16 mouse cellular contexts compared by ENCODE assay signal in genomic region chr6:84864625-84865024, GRCm38 (mm10).
"Had no signal": no experiment of that assay in that cellular context is flagged by ENCODE, and none has a peak within 500 bp of the region (broad histone marks: within the 10 kb centered on the region; RNA-seq: fewer than 3 reads in every experiment).

No protein-coding gene starts in this region.

- H3K27me3 ChIP-seq: megakaryocyte, embryonic 14.5 days; midbrain, embryonic 13.5 days; midbrain, embryonic 15.5 days; neural tube, embryonic 12.5 days; stomach, embryonic 15.5 days had no signal

- H3K36me3 ChIP-seq: midbrain, embryonic 13.5 days; midbrain, embryonic 15.5 days; neural tube, embryonic 12.5 days; stomach, embryonic 15.5 days had no signal

- H3K4me2 ChIP-seq: lung, embryonic 14.5 days; midbrain, embryonic 11.5 days; midbrain, embryonic 13.5 days; midbrain, embryonic 15.5 days; neural tube, embryonic 12.5 days; stomach, embryonic 15.5 days had no signal

- H3K4me1 ChIP-seq: stomach, embryonic 15.5 days had no signal

- H3K9ac ChIP-seq: lung, embryonic 14.5 days; midbrain, embryonic 13.5 days; midbrain, embryonic 15.5 days; neural tube, embryonic 12.5 days; stomach, embryonic 15.5 days had no signal

- H3K27ac ChIP-seq: macrophage; midbrain, embryonic 13.5 days; midbrain, embryonic 15.5 days; neural tube, embryonic 12.5 days; stomach, embryonic 15.5 days; stomach, postnatal 0 days had no signal

- H3K4me3 ChIP-seq: megakaryocyte, embryonic 14.5 days; midbrain, embryonic 13.5 days; midbrain, embryonic 15.5 days; neural tube, embryonic 12.5 days; stomach, embryonic 15.5 days had no signal

- DNase-seq: lung, adult 18-20 months; lung, embryonic 14.5 days; lung, postnatal 14 days; lung, postnatal 36 days; right cerebral cortex, postnatal 14 days; thymus, adult 2 months; thymus, postnatal 25 days; thymus, postnatal 4 days had no signal

- ATAC-seq: midbrain, embryonic 13.5 days; midbrain, embryonic 15.5 days had no signal

- H3K9me3 ChIP-seq: megakaryocyte, embryonic 14.5 days; midbrain, embryonic 13.5 days; midbrain, embryonic 15.5 days; neural tube, embryonic 12.5 days; stomach, embryonic 15.5 days had no signal
